Mouse (Mus musculus): Measurements from ENCODE around the gene Apbb1ip.

- TF ChIP-seq CTCF (IDR thresholded peaks at IDR 0.05; ENCODE audit: control insufficient read depth, insufficient read depth, insufficient read length) (no peak), MAX (IDR thresholded peaks at IDR 0.05) (no peak), USF1 (IDR thresholded peaks at IDR 0.05; ENCODE audit: low read depth) (no peak), CEBPB (IDR thresholded peaks at IDR 0.05; ENCODE audit: low read depth) (no peak), MYOG (IDR thresholded peaks at IDR 0.05; ENCODE audit: control insufficient read depth, extremely low read depth, insufficient read length) (no peak), MYOD1 (IDR thresholded peaks at IDR 0.05; ENCODE audit: control insufficient read depth, insufficient read length, low read depth) (no peak), FOSL1 (IDR thresholded peaks at IDR 0.05; ENCODE audit: insufficient read depth, low read length, poor library complexity, severe bottlenecking) (no peak)
Measured at GRCm38 (mm10) chr2:22736134-22736533, 37.8 kb upstream of the Apbb1ip start.
